Mouse (Mus musculus) heart, embryonic 16.5 days (tissue): ENCODE results near the gene Ncam2. TPM values are rescaled to one million over a fixed set of nuclear protein-coding genes. Genes with fewer than 3 reads are reported as not detected.

Source experiments
- ATAC-seq: fragments of 200-750 bp; cut with Nextera tagmentation; replicated peaks from 2 replicates; pipeline ENCODE4 v1.8.0; 2017; ENCODE audit warnings: moderate number of reproducible peaks; ENCODE audit not compliant: insufficient read depth, low FRiP score; ENCODE audit errors: extremely low read depth
- H3K27ac ChIP-seq: fragments of 300-500 bp; sonication (generic); 2 replicates; pipeline ENCODE4 v1.5.1; 2014; ENCODE audit warnings: mild to moderate bottlenecking, low read length, control low read depth, moderate library complexity
- H3K27me3 ChIP-seq: fragments of 300-500 bp; sonication (generic); 2 replicates; pipeline ENCODE4 v1.6.1; 2014; ENCODE audit warnings: low read length, mixed read lengths; ENCODE audit not compliant: control insufficient read depth, insufficient read depth
- H3K36me3 ChIP-seq: fragments of 300-500 bp; sonication (generic); 2 replicates; pipeline ENCODE4 v1.6.1; 2014; ENCODE audit not compliant: control insufficient read depth, insufficient read depth
- H3K4me1 ChIP-seq: fragments of 300-500 bp; sonication (generic); 2 replicates; pipeline ENCODE4 v1.6.1; 2014; ENCODE audit warnings: low read length, mixed read lengths; ENCODE audit not compliant: control insufficient read depth, insufficient read depth
- H3K4me2 ChIP-seq: fragments of 300-500 bp; sonication (generic); 2 replicates; pipeline ENCODE4 v1.6.1; 2014; ENCODE audit warnings: low read depth, mild to moderate bottlenecking, control low read depth, low read length
- H3K4me3 ChIP-seq: fragments of 300-500 bp; sonication (generic); 2 replicates; pipeline ENCODE4 v1.5.1; 2014; ENCODE audit warnings: mild to moderate bottlenecking, control low read depth, low read length
- H3K9ac ChIP-seq: fragments of 300-500 bp; sonication (generic); 2 replicates; pipeline ENCODE4 v1.6.1; 2014; ENCODE audit warnings: low read length, control low read depth
- H3K9me3 ChIP-seq: fragments of 300-500 bp; sonication (generic); replicated peaks from 2 replicates; pipeline ENCODE4 v1.6.1; 2016; ENCODE audit warnings: low read length; ENCODE audit not compliant: control insufficient read depth
- WGBS: fragments of 180-500 bp; shearing (Covaris S2); extraction: QIAGEN DNeasy Blood & Tissue Kit; methylation state at CpG from one replicate; pipeline ENCODE4 v1.1.7; 2014; 5-methylcytosine and 5-hydroxymethylcytosine counted together
- polyA plus RNA-seq: library from polyadenylated mRNA; unstranded; fragments of >200 nt; fragmentation: Nextera tagmentation; extraction: Ambion mirVana; gene quantifications from 2 replicates; pipeline ENCODE4 v1.2.1, GENCODE M21; 2015

Ncam2 gene
- polyA plus RNA-seq, 1 experiment from 2014 or later: 0.09 TPM

- WGBS: 39% methylated on average over 1 of the region's 1 CpGs
- ATAC-seq: no peak
Measured at GRCm38 (mm10) chr16:81651550-81651949, 451.1 kb downstream of the Ncam2 start.

DNA sequence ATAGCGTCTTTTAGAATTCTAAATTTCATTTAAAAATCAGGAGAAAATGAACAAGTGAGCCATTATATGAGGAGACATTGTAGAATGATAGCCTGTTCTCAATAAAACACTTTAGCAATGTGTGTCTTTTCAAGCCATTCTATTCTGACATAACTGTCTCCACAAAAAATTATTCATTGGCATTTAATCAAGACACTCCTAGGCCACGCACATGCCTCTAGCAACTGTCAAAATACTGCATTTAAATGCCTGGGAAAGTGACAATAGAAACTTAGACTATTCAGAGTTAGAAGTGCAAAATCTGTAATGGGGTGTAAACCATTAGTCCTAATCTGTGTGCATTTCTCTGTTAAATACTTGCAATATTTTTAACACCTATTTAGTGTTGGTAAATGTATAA lies 456.1 kb downstream of the Ncam2 start:
- Histone ChIP-seq H3K4me2 (no peak overlapping the region), H3K27me3 (no peaks in the 10 kb centered on the region), H3K4me3 (no peak overlapping the region), H3K9me3 (no peaks in the 10 kb centered on the region), H3K36me3 (no peaks in the 10 kb centered on the region), H3K27ac (no peak overlapping the region), H3K9ac (no peak overlapping the region), H3K4me1 (no peaks in the 10 kb centered on the region)
- ATAC-seq: no peak
- 71% methylated on average over 2 of the region's 2 CpGs for WGBS

More at GRCm38 (mm10) chr16:81651550-81651949, 451.1 kb downstream of the Ncam2 start:
- Histone ChIP-seq H3K4me2 (no peak overlapping the region), H3K9ac (no peak overlapping the region), H3K4me3 (no peak overlapping the region), H3K36me3 (no peaks in the 10 kb centered on the region), H3K9me3 (no peaks in the 10 kb centered on the region), H3K27ac (no peak overlapping the region), H3K27me3 (no peaks in the 10 kb centered on the region), H3K4me1 (no peaks in the 10 kb centered on the region)

DNA sequence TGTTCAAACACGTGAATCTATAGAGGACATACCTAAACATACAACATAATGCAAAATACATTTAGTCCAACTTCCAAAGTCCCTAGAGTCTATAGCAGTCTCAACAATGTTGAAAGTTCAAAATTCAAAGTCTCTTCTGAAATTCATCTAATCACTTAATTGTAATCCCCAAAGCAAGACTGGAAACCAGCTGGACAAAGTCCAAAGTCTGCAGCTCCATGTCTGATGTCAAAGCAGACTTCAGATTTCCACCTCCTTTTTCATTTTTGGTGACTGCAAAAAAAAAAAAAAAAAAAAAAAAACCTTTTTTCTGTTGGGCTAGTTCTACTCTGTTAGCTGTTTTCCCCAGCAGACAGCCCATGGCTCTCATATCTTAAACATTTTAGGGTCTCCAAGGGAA lies 473.4 kb downstream of the Ncam2 start:
- H3K4me2 ChIP-seq: no peak overlapping the region
- H3K27ac ChIP-seq: no peak overlapping the region
- H3K9ac ChIP-seq: no peak overlapping the region
- H3K36me3 ChIP-seq: no peaks in the 10 kb centered on the region
- no peaks in the 10 kb centered on the region for H3K27me3 ChIP-seq
- WGBS: 54% methylated on average over 1 of the region's 1 CpGs
- H3K9me3 ChIP-seq: 0 out of 2 replicates have a peak, but pooled peaks cover 2% of the 10 kb centered on the region
- no peaks in the 10 kb centered on the region for H3K4me1 ChIP-seq
- no peak for ATAC-seq
- no peak overlapping the region for H3K4me3 ChIP-seq

DNA sequence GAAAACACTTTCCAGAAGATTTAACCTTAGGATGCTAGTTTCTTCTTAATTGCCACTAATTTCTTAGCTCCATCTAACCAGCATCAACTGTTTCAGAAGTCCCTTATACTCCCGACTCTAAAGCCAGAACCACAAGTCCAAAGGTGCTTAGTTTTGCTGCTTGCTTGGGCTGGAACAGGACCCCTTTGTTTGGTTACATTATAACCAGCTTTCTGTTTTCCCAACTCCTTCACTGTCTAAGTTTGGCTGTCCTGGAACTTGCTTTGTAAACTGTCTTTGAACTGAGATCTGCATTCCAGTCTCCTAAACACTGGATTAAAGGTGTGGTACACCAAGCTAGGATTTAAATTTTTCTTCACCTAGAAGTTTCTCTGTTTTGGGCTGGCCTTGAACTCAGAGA lies 475.0 kb downstream of the Ncam2 start:
- no peak for ATAC-seq
- Histone ChIP-seq H3K36me3 (no peaks in the 10 kb centered on the region), H3K4me3 (no peak overlapping the region), H3K4me2 (no peak overlapping the region), H3K27ac (no peak overlapping the region), H3K9ac (no peak overlapping the region), H3K9me3 (0 out of 2 replicates have a peak, but pooled peaks cover 2% of the 10 kb centered on the region), H3K27me3 (no peaks in the 10 kb centered on the region), H3K4me1 (no peaks in the 10 kb centered on the region)
- WGBS: 64% methylated on average over 1 of the region's 1 CpGs
